Mouse (Mus musculus) thymus, postnatal 36 days (tissue): ENCODE measurements around the gene Erbb3.

Experiments
- DNase-seq, 2 experiments: peaks; one replicate each; pipeline ENCODE4 v3.0.0; 2022; ENCODE audit warnings: mixed read lengths in 2 of 2

The Erbb3 gene

DNA sequence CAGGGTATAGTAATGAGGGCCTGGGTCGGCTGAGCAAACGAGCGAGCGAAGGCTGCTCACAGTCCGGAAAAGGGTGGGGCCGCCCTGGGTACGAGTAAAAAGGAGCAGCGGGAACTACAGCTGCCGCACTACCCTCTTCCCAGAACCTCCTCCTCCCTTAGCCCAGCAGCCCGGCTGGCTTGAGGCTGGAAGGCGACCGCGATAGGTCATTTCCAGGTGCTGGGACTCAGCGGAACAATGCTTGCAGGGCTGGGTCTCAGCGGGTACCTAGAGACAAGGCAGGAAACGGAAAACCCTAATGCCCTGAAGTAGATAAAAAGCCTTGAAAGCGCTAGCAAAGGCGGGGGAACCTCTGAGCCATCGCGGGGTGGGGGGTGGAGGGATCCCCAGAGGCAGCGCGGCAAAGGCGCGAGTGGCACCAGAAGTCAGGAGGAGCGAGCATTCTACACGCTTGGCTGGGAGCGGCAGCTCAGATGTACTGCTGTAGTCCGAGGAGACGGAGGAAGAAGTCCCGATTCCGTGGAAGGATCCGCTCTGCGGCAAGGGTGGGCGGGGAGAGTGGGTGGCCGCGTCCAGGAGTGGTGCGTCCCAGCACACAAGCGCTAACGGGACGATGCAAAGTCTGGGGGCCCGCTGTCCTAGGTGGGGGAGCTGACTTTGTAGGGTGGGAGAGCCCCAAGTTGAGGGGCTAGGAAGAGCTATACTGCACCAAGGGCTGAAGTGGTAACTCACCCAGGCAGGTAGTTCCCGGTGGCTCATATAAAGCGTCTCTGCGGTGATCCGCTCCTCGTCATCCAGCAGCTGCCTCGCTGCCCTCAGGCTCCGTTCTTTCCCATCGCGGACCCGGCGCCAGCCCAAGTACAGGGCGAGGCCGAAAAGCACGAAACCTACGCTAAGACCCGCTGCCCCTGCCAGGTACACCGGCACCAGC, 64.5 kb downstream of the Erbb3 start:
- DNase-seq: peak; percentile 77

- DNase-seq: peak; percentile 42 to 47
Observed at GRCm38 (mm10) chr10:128524111-128524731, 65.2 kb downstream of the Erbb3 start.

GRCm38 (mm10) chr10:128522351-128522750, 67.1 kb downstream of the Erbb3 start:
- no peak for DNase-seq

GRCm38 (mm10) chr10:128520591-128520990, 68.9 kb downstream of the Erbb3 start:
- DNase-seq: no peak

GRCm38 (mm10) chr10:128518833-128519232, 70.6 kb downstream of the Erbb3 start:
- DNase-seq: peak; percentile 55 to 58
